Mouse (Mus musculus): ENCODE results near the gene Il24.

Il24 gene

DNA sequence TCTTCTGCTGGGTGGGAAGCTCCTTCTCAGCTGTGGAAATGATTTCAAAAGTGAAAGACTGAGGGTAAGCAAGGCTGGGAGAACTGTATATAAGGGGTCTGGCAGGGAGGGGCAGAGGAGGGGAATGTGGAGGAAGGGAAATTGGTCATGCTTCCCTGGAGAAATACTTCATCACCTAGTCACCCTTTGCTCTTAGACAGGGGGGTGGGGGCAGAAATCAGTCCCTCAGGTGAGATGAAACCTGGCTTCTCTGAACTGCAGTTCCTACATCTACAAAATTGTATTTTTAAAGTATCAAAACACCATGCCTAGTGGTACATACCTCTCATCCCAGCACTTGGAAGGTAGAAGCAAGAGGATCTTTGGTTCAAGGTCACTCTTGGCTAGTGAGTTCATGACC, at the start of gene Il24:
Gene Il24, minus strand, starts transcription at position 101 of the 400 bp plus-strand sequence.
- no peaks in the 10 kb centered on the region for H3K36me3 ChIP-seq (ENCODE audit: insufficient read depth, low read length)
- H3K4me1 ChIP-seq (replicated peaks; ENCODE audit: low read depth, low read length), result no peaks in the 10 kb centered on the region
- H3K27me3 ChIP-seq (ENCODE audit: insufficient read depth, low read length), result peaks cover 45% of the 10 kb centered on the region
- no peak for TF ChIP-seq NANOG (IDR thresholded peaks at IDR 0.05; ENCODE audit: borderline replicate concordance, low read length)
- no peak for TF ChIP-seq POU5F1 (IDR thresholded peaks at IDR 0.05; ENCODE audit: borderline replicate concordance, low read length)
- no peak for TF ChIP-seq CTCF (conservative IDR thresholded peaks at IDR 0.05; ENCODE audit: low read length)
- H3K9me3 ChIP-seq (ENCODE audit: low read length), result no peaks in the 10 kb centered on the region
- no peak within 1 kb of the TSS for H3K4me3 ChIP-seq (replicated peaks; ENCODE audit: low read length)

DNA sequence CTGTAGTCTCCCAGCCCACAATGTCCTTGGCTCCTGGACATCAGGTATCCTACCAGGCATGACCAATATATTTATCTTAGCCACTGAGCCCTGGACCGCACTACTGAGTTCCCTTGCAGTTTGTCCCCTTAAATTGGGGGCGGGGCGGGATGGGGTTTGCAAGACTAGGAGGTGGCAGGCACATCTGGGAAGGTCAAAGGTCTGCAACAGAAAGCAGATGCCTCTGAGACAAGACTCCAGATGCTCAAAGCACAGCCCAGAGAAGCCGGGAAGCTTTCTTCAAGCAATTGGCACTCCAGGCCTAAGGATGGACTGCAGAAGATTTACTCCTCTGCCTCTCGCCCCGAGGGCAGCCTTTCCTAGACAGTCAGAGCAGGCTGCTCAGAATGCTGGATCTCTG, 49.1 kb upstream of the Il24 start:
- Histone ChIP-seq H3K4me1 (replicated peaks; ENCODE audit: low read depth, low read length) (no peaks in the 10 kb centered on the region), H3K4me3 (replicated peaks; ENCODE audit: low read length) (no peak overlapping the region), H3K9me3 (ENCODE audit: low read length) (no peaks in the 10 kb centered on the region), H3K27me3 (ENCODE audit: insufficient read depth, low read length) (no peaks in the 10 kb centered on the region), H3K36me3 (ENCODE audit: insufficient read depth, low read length) (no peaks in the 10 kb centered on the region)
- TF ChIP-seq CTCF (conservative IDR thresholded peaks at IDR 0.05; ENCODE audit: low read length) (no peak), POU5F1 (IDR thresholded peaks at IDR 0.05; ENCODE audit: borderline replicate concordance, low read length) (no peak), NANOG (IDR thresholded peaks at IDR 0.05; ENCODE audit: borderline replicate concordance, low read length) (no peak)

DNA sequence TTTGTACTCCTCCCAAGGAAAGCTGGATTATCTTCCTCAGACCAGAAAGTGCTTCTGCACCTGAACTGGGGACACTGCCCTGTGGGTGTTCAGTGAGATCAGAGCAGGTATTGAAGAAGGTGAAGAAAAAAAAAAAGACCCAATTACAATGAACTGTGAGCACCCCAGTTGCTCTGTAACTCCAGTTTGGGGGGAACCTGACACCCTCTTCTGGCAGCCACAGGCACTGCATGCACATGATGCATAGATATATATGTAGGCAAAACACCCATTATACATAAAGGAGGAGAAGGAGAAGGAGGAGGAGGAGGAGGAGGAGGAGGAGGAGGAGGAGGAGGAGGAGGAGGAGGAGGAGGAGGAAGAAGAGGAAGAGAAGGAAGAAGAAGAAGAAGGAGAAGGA, 39.2 kb upstream of the Il24 start:
- Histone ChIP-seq H3K27me3 (ENCODE audit: insufficient read depth, low read length) (peaks cover 4% of the 10 kb centered on the region), H3K9me3 (ENCODE audit: low read length) (no peaks in the 10 kb centered on the region), H3K4me1 (replicated peaks; ENCODE audit: low read depth, low read length) (no peaks in the 10 kb centered on the region), H3K4me3 (replicated peaks; ENCODE audit: low read length) (no peak overlapping the region), H3K36me3 (ENCODE audit: insufficient read depth, low read length) (no peaks in the 10 kb centered on the region)
- peak; percentile 36 for TF ChIP-seq CTCF (conservative IDR thresholded peaks at IDR 0.05; ENCODE audit: low read length)
- no peak for TF ChIP-seq NANOG (IDR thresholded peaks at IDR 0.05; ENCODE audit: borderline replicate concordance, low read length)
- TF ChIP-seq POU5F1 (IDR thresholded peaks at IDR 0.05; ENCODE audit: borderline replicate concordance, low read length), result no peak

DNA sequence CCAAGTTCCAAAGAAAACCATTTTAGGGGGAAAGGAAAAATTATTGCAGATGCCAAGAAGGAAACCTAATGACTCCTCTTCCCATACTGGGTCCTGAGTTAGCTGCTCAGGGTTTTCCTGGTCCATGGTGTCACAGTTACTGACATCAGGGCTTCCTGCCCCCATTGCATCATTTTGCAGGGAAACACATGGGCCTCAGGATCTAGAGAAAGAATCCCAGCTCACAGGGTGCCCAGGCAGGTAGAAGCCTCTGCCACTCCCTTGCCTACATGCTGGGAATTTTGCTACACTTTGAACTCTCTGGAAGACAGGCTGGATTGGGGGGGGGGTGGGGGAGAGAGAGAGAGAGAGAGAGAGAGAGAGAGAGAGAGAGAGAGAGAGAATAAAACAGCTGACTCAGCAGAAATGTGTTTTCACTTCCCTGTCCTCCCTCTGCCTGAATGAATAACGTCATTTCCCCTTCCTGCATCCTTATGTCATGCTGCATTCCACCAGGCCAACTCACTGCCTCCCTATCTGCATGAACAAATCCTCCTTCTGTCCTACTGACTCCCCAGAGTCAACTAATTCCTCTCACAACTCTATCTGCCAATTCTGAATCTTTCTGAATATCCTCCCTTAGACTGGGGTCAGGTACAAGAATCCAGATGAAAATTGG, 31.2 kb upstream of the Il24 start:
- H3K4me3 ChIP-seq (replicated peaks; ENCODE audit: low read length), result no peak overlapping the region
- no peak for TF ChIP-seq CTCF (conservative IDR thresholded peaks at IDR 0.05; ENCODE audit: low read length)
- TF ChIP-seq POU5F1 (IDR thresholded peaks at IDR 0.05; ENCODE audit: borderline replicate concordance, low read length), result no peak
- TF ChIP-seq NANOG (IDR thresholded peaks at IDR 0.05; ENCODE audit: borderline replicate concordance, low read length), result no peak

DNA sequence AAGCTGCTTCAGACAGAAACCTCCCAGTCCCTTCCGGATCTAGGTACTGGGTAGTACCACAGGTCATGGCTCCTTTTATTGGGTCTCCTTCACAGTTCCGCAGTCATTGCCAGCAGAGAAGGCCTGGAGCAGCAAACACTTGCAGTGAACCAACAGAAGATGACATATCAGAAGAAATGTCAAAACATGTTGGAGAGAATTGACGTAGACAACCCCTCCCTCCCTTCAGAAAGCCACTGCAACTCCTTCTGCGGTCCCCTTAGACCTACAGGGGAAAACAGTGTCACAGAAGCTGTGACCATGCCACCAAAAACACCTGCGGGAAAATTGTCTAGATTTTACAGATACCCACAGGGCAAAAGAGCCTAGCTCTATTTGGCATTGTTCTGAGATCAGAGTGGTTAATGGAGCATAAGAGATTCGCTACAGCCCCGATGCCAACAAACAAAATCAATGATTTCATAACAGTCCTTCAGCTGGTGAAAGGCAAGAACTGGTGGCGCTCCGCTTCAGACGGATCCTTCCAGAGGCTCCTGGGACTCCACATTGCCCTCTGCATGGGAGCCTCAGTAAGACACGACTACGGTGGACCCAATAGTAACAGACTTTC, 24.3 kb upstream of the Il24 start, which contains the start of gene Il20:
Gene Il20, minus strand, starts transcription at position 51 of the 610 bp plus-strand sequence.
- Histone ChIP-seq H3K36me3 (ENCODE audit: insufficient read depth, low read length) (no peaks in the 10 kb centered on the region), H3K4me1 (replicated peaks; ENCODE audit: low read depth, low read length) (no peaks in the 10 kb centered on the region), H3K27me3 (ENCODE audit: insufficient read depth, low read length) (0 out of 2 replicates have a peak, but pooled peaks cover 2% of the 10 kb centered on the region), H3K4me3 (replicated peaks; ENCODE audit: low read length) (no peak within 1 kb of the TSS), H3K9me3 (ENCODE audit: low read length) (no peaks in the 10 kb centered on the region)
- TF ChIP-seq POU5F1 (IDR thresholded peaks at IDR 0.05; ENCODE audit: borderline replicate concordance, low read length) (no peak), CTCF (conservative IDR thresholded peaks at IDR 0.05; ENCODE audit: low read length) (no peak), NANOG (IDR thresholded peaks at IDR 0.05; ENCODE audit: borderline replicate concordance, low read length) (no peak)

More for the DNA sequence above, 31.2 kb upstream of the Il24 start:
- Histone ChIP-seq H3K27me3 (ENCODE audit: insufficient read depth, low read length) (no peaks in the 10 kb centered on the region), H3K9me3 (ENCODE audit: low read length) (peaks cover 6% of the 10 kb centered on the region; the same call in 1 of the 2 replicates), H3K36me3 (ENCODE audit: insufficient read depth, low read length) (no peaks in the 10 kb centered on the region), H3K4me1 (replicated peaks; ENCODE audit: low read depth, low read length) (no peaks in the 10 kb centered on the region)

DNA sequence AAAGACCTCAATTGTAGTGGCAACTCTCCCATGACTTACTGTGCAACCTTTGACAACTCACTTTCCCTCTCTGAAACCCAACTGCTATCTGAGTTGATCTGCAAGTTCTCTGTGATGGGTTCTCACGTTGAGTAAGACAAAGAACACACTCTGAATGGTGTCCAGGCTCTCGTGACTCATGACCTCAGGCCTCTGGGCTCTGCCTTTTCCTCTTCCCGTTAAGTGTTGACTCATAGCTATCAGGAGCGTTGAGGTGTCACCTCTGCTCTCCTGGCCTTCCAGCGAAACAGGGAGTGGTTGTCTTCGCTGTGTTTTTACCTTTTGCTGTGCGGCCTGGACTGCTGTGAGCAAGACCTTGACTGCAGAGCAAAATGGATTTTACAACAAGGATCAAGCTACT, 15.3 kb upstream of the Il24 start:
- Histone ChIP-seq H3K9me3 (ENCODE audit: low read length) (no peaks in the 10 kb centered on the region), H3K4me3 (replicated peaks; ENCODE audit: low read length) (no peak overlapping the region), H3K27me3 (ENCODE audit: insufficient read depth, low read length) (no peaks in the 10 kb centered on the region), H3K4me1 (replicated peaks; ENCODE audit: low read depth, low read length) (no peaks in the 10 kb centered on the region), H3K36me3 (ENCODE audit: insufficient read depth, low read length) (no peaks in the 10 kb centered on the region)
- TF ChIP-seq CTCF (conservative IDR thresholded peaks at IDR 0.05; ENCODE audit: low read length), result no peak
- no peak for TF ChIP-seq NANOG (IDR thresholded peaks at IDR 0.05; ENCODE audit: borderline replicate concordance, low read length)
- TF ChIP-seq POU5F1 (IDR thresholded peaks at IDR 0.05; ENCODE audit: borderline replicate concordance, low read length), result no peak

DNA sequence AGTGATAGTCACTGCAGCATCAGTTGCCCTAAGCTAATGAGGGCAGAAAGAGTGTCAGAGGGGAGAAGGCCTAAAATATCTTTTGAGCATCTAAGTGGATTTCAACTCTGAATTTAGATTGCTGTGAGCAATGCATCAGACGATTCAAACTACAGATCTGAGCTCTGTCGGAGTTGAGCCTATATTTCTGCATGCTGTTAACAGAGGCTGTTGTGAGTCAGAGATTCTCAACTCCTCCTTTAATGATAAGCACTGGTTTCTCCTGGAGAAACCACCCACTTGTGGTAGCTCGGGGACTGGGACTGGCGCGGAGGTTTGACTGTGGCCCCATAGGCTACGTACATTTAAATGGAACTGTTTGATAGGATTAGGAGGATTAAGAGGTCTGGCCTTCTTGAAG, 7.2 kb upstream of the Il24 start:
- no peak for TF ChIP-seq NANOG (IDR thresholded peaks at IDR 0.05; ENCODE audit: borderline replicate concordance, low read length)
- no peak for TF ChIP-seq POU5F1 (IDR thresholded peaks at IDR 0.05; ENCODE audit: borderline replicate concordance, low read length)
- TF ChIP-seq CTCF (conservative IDR thresholded peaks at IDR 0.05; ENCODE audit: low read length), result no peak
- H3K4me3 ChIP-seq (replicated peaks; ENCODE audit: low read length), result no peak overlapping the region
- no peaks in the 10 kb centered on the region for H3K27me3 ChIP-seq (ENCODE audit: insufficient read depth, low read length)
- no peaks in the 10 kb centered on the region for H3K36me3 ChIP-seq (ENCODE audit: insufficient read depth, low read length)
- no peaks in the 10 kb centered on the region for H3K4me1 ChIP-seq (replicated peaks; ENCODE audit: low read depth, low read length)
- no peaks in the 10 kb centered on the region for H3K9me3 ChIP-seq (ENCODE audit: low read length)

DNA sequence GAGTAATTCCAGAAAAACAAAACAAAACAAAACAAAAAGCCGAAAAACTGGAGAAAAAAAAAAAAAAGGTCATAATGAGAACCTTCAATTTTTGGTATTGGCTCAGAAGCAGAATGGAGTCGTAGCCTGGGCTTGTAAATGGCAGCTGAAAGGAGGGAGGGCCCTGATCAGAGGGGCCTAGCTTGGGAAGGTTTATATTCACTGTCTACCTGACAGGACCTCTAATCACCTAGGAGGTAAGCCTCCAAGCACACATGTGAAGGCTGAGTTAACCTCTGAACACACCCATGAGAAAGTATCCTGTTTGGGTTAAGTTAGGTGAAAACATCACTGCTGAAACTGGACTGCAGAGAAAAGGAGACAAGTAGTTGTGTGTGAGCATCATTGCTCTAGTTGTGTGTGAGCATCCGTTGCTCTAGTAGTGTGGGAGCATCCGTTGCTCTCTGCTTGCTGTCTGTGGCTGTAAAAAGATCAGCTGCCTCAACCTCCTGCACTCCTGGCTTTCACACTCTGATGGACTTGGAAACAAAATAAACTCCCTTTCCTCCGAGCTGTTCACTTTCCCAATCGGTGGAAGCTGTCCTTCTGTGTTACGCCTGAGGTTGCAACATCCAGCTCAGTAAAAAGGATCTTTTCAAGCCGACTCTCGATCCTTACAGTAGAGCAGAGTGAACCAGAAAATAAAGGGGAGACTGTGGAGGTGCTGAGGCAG, 6.2 kb upstream of the Il24 start:
- Histone ChIP-seq H3K36me3 (ENCODE audit: insufficient read depth, low read length) (no peaks in the 10 kb centered on the region), H3K27me3 (ENCODE audit: insufficient read depth, low read length) (0 out of 2 replicates have a peak, but pooled peaks cover 4% of the 10 kb centered on the region), H3K9me3 (ENCODE audit: low read length) (no peaks in the 10 kb centered on the region), H3K4me3 (replicated peaks; ENCODE audit: low read length) (no peak overlapping the region), H3K4me1 (replicated peaks; ENCODE audit: low read depth, low read length) (no peaks in the 10 kb centered on the region)
- no peak for TF ChIP-seq CTCF (conservative IDR thresholded peaks at IDR 0.05; ENCODE audit: low read length)
- TF ChIP-seq POU5F1 (IDR thresholded peaks at IDR 0.05; ENCODE audit: borderline replicate concordance, low read length), result no peak
- no peak for TF ChIP-seq NANOG (IDR thresholded peaks at IDR 0.05; ENCODE audit: borderline replicate concordance, low read length)

Measured in E14TG2a.4 (cell line).